Mouse (Mus musculus) hindbrain, embryonic 16.5 days (tissue): Measurements from ENCODE around the gene Mblac1. TPM values are rescaled to one million over a fixed set of nuclear protein-coding genes. Genes with fewer than 3 reads are reported as not detected.

Source experiments
- ATAC-seq: fragments of 200-750 bp; cut with Nextera tagmentation; 2 replicates; pipeline ENCODE4 v1.8.0; 2017; ENCODE audit warnings: moderate TSS enrichment, moderate library complexity
- H3K27ac ChIP-seq: fragments of 300-500 bp; sonication (generic); 2 replicates; pipeline ENCODE4 v1.5.1; 2014; ENCODE audit warnings: low read depth, mild to moderate bottlenecking, control low read depth, low read length, moderate library complexity
- H3K27me3 ChIP-seq: fragments of 300-500 bp; sonication (generic); replicated peaks from 2 replicates; pipeline ENCODE4 v1.6.1; 2014; ENCODE audit warnings: low read length; ENCODE audit not compliant: control insufficient read depth, insufficient read depth
- H3K36me3 ChIP-seq: fragments of 300-500 bp; sonication (generic); 2 replicates; pipeline ENCODE4 v1.6.1; 2014; ENCODE audit warnings: mild to moderate bottlenecking, low read length, moderate library complexity, mixed read lengths; ENCODE audit not compliant: control insufficient read depth, insufficient read depth
- H3K4me1 ChIP-seq: fragments of 300-500 bp; sonication (generic); 2 replicates; pipeline ENCODE4 v1.6.1; 2014; ENCODE audit warnings: low read depth, low read length; ENCODE audit not compliant: control insufficient read depth, insufficient read depth
- H3K4me2 ChIP-seq: fragments of 300-500 bp; sonication (generic); 2 replicates; pipeline ENCODE4 v1.6.1; 2014; ENCODE audit warnings: mild to moderate bottlenecking, low read length, control low read depth, moderate library complexity
- H3K4me3 ChIP-seq: fragments of 300-500 bp; sonication (generic); 2 replicates; pipeline ENCODE4 v1.5.1; 2014; ENCODE audit warnings: mild to moderate bottlenecking, low read length, control low read depth, moderate library complexity
- H3K9ac ChIP-seq: fragments of 300-500 bp; sonication (generic); 2 replicates; pipeline ENCODE4 v1.6.1; 2014; ENCODE audit warnings: low read depth, mild to moderate bottlenecking, control low read depth, low read length, moderate library complexity
- H3K9me3 ChIP-seq: fragments of 300-500 bp; sonication (generic); 2 replicates; pipeline ENCODE4 v1.6.1; 2014; ENCODE audit warnings: mild to moderate bottlenecking, low read length, moderate library complexity; ENCODE audit not compliant: control insufficient read depth
- WGBS: fragments of 180-500 bp; shearing (Covaris S2); extraction: QIAGEN DNeasy Blood & Tissue Kit; methylation state at CpG from one replicate; pipeline ENCODE4 v1.1.7; 2014; 5-methylcytosine and 5-hydroxymethylcytosine counted together
- microRNA counts: library from miRNA; unstranded; fragments of <30 nt; microRNA quantifications from one replicate; lab custom pipeline; 2016
- microRNA-seq: library from miRNA; unstranded; fragments of <30 nt; microRNA quantifications from one replicate; pipeline ENCODE4, GENCODE M21; 2017
- polyA plus RNA-seq: library from polyadenylated mRNA; unstranded; fragments of >200 nt; fragmentation: Nextera tagmentation; extraction: Ambion mirVana; gene quantifications from 2 replicates; pipeline ENCODE4 v1.2.1, GENCODE M21; 2015

Mblac1 gene
- polyA plus RNA-seq, 1 experiment from 2014 or later: 14.5 TPM

- no peak overlapping the region for H3K27ac ChIP-seq
- no peaks in the 10 kb centered on the region for H3K27me3 ChIP-seq
- no peak overlapping the region for H3K4me2 ChIP-seq
- 57% methylated on average over 3 of the region's 3 CpGs for WGBS
- ATAC-seq: no peak
- H3K9ac ChIP-seq: no peak overlapping the region
- H3K9me3 ChIP-seq: no peaks in the 10 kb centered on the region
- H3K4me1 ChIP-seq: no peaks in the 10 kb centered on the region
- no peak overlapping the region for H3K4me3 ChIP-seq
- no peaks in the 10 kb centered on the region for H3K36me3 ChIP-seq
These were observed 33.9 kb downstream of the Mblac1 start for GRCm38 (mm10) chr5:138228026-138228425.

- Histone ChIP-seq H3K4me2 (no peak overlapping the region), H3K4me3 (no peak overlapping the region), H3K27me3 (no peaks in the 10 kb centered on the region), H3K9me3 (no peaks in the 10 kb centered on the region), H3K4me1 (no peaks in the 10 kb centered on the region), H3K36me3 (no peaks in the 10 kb centered on the region), H3K9ac (no peak overlapping the region), H3K27ac (no peak overlapping the region)
- WGBS: 94% methylated on average over 3 of the region's 3 CpGs
- no peak for ATAC-seq
These were observed 35.4 kb downstream of the Mblac1 start for GRCm38 (mm10) chr5:138229511-138229910.

DNA sequence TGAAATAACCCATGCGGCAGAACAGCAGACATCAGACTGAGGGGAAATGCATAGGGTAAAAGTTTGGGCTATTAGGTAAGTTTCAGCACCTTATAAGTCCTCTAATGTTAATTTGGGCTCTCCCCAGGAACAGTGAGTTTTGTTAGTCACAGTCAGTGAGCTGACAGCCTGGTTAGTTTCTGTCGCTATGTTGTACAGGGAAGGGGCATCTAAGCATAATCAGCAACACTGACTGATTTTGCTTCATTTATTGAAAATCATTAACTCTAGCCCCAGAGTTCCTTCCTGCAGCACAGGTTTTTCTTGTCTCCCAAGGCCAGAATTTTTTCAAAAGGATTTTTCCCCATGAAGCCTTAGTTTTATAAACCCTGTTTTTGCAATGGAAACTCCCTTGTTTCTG lies 39.7 kb downstream of the Mblac1 start:
- no peak overlapping the region for H3K4me3 ChIP-seq
- no peak overlapping the region for H3K27ac ChIP-seq
- H3K9me3 ChIP-seq: no peaks in the 10 kb centered on the region
- no peak overlapping the region for H3K9ac ChIP-seq
- no peaks in the 10 kb centered on the region for H3K4me1 ChIP-seq
- no peak for ATAC-seq
- no peak overlapping the region for H3K4me2 ChIP-seq
- no peaks in the 10 kb centered on the region for H3K27me3 ChIP-seq
- 86% methylated on average over 2 of the region's 2 CpGs for WGBS
- H3K36me3 ChIP-seq: no peaks in the 10 kb centered on the region

GRCm38 (mm10) chr5:138234224-138234623 lies 40.1 kb downstream of the Mblac1 start:
- H3K9ac ChIP-seq: no peak overlapping the region
- H3K36me3 ChIP-seq: no peaks in the 10 kb centered on the region
- H3K27ac ChIP-seq: no peak overlapping the region
- no peaks in the 10 kb centered on the region for H3K9me3 ChIP-seq
- no peaks in the 10 kb centered on the region for H3K4me1 ChIP-seq
- no peaks in the 10 kb centered on the region for H3K27me3 ChIP-seq
- ATAC-seq: no peak
- no peak overlapping the region for H3K4me2 ChIP-seq
- no peak overlapping the region for H3K4me3 ChIP-seq

DNA sequence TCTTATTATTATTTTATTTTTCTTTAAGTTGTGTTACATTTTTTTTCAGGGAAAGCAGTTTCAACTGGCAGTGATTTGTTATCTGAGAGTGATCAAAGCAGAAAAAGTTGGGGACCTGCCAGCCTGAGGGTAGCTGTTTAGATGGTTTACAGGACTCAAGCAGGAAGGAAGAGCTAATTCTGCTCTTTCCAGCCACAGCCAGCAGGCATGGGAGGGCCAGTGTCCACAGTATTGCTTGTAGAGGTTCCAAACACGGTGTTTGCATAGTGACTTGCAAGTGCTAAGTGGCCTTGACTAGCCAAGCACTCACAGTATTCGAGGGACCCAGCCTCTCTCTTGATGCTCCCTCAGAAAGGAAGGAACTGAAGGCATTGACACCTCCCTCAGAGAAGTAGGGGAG lies 47.4 kb downstream of the Mblac1 start:
- WGBS: 56% methylated on average over 2 of the region's 2 CpGs
- H3K27ac ChIP-seq: no peak overlapping the region
- no peak for ATAC-seq

More for the DNA sequence above, 47.4 kb downstream of the Mblac1 start:
- Histone ChIP-seq H3K9me3 (no peaks in the 10 kb centered on the region), H3K9ac (no peak overlapping the region), H3K27me3 (no peaks in the 10 kb centered on the region), H3K36me3 (no peaks in the 10 kb centered on the region), H3K4me1 (no peaks in the 10 kb centered on the region), H3K4me3 (no peak overlapping the region), H3K4me2 (no peak overlapping the region)

MicroRNAs encoded within 50 kb of the gene (microRNA counts, 519-probe panel; counts per million panel counts)
- microRNA mmu-miR-106b (lab: Ali Mortazavi, UCI): 3,168 counts per million, percentile 85 among the panel's probes with 10 or more counts
- 3,751 counts per million, percentile 94 among the panel's probes with 10 or more counts for microRNA mmu-miR-25 (lab: Ali Mortazavi, UCI)
- microRNA mmu-miR-93 (lab: Ali Mortazavi, UCI): 3,085 counts per million, percentile 82 among the panel's probes with 10 or more counts

Small RNA genes within 50 kb of the gene (microRNA-seq; reads per million reads assigned to microRNA genes)
- gene Mir106b (6,873 reads per million, percentile 94 among the genes with 10 or more reads in this experiment), gene Mir25 (301 reads per million, percentile 64 among the genes with 10 or more reads in this experiment), gene Mir93 (7,354 reads per million, percentile 94 among the genes with 10 or more reads in this experiment)

Other genes with a start within 250 kb of the Mblac1 start
- gene Gjc3, start 231.2 kb upstream of the Mblac1 start, polyA plus RNA-seq: 1.9 and 2.0 TPM in 2 replicates
- gene Azgp1, start 212.8 kb upstream of the Mblac1 start, polyA plus RNA-seq: not detected in 2 replicates
- gene Smok3a, start 173.1 kb upstream of the Mblac1 start, polyA plus RNA-seq: not detected in 2 replicates
- not detected in 2 replicates for gene Smok3b, start 172.9 kb upstream of the Mblac1 start, polyA plus RNA-seq
- not detected in 2 replicates for gene Smok3c, start 141.1 kb upstream of the Mblac1 start, polyA plus RNA-seq
- 15.9 and 20.5 TPM in 2 replicates for gene Zkscan1, start 109.2 kb upstream of the Mblac1 start, polyA plus RNA-seq
- gene Zscan21, start 77.4 kb upstream of the Mblac1 start, polyA plus RNA-seq: 79.0 and 82.3 TPM in 2 replicates
- gene Zfp113, start 38.6 kb upstream of the Mblac1 start, polyA plus RNA-seq: 22.7 and 22.9 TPM in 2 replicates
- 319 and 340 TPM in 2 replicates for gene Cops6, start 33.2 kb upstream of the Mblac1 start, polyA plus RNA-seq
- 20.3 and 22.9 TPM in 2 replicates for gene Ap4m1, start 22.3 kb upstream of the Mblac1 start, polyA plus RNA-seq
- gene Mcm7, start 21.9 kb upstream of the Mblac1 start, polyA plus RNA-seq: 68.0 and 80.4 TPM in 2 replicates
- 64.7 and 75.2 TPM in 2 replicates for gene Taf6, start 6.9 kb upstream of the Mblac1 start, polyA plus RNA-seq
- gene Cnpy4, start 6.8 kb upstream of the Mblac1 start, polyA plus RNA-seq: 28.2 and 30.3 TPM in 2 replicates
- gene Nxpe5, start 31.6 kb downstream of the Mblac1 start, polyA plus RNA-seq: 0.06 TPM in 1 of 2 replicates, not detected in the other
- 107 and 120 TPM in 2 replicates for gene Lamtor4, start 61.2 kb downstream of the Mblac1 start, polyA plus RNA-seq
- 15.3 and 18.4 TPM in 2 replicates for gene BC037034, start 69.7 kb downstream of the Mblac1 start, polyA plus RNA-seq
- 2.1 and 2.7 TPM in 2 replicates for gene Gal3st4, start 78.5 kb downstream of the Mblac1 start, polyA plus RNA-seq
- gene Gm43720, start 85.6 kb downstream of the Mblac1 start, polyA plus RNA-seq: 0.04 and 0.12 TPM in 2 replicates
- 113 and 140 TPM in 2 replicates for gene Gpc2, start 85.7 kb downstream of the Mblac1 start, polyA plus RNA-seq
- 10.3 and 13.8 TPM in 2 replicates for gene Stag3, start 85.9 kb downstream of the Mblac1 start, polyA plus RNA-seq
- gene Pvrig, start 147.6 kb downstream of the Mblac1 start, polyA plus RNA-seq: not detected in 2 replicates
- 52.6 and 54.1 TPM in 2 replicates for gene Zfp157, start 247.2 kb downstream of the Mblac1 start, polyA plus RNA-seq